Mouse (Mus musculus): ENCODE measurements around the gene Csrnp1.

Gene Csrnp1

DNA sequence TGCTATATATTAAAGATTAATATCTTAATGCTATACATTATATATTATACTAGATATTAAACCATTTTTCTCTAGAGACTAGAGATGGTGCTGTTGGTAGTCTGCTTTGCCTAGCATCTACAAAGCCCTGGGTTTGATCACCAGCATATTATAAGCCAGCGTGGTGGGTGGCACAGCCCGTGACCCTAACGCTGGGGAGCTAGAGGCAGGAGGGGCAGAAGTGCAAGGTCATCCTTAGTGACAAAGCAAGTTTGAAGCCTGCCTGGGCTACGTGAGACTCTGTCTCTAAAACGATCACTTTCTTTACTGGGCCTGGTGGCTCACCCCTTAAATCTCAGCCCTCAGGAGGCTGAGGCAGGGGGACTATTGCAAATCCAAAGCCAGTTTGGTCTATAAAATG lies 18.4 kb upstream of the Csrnp1 start:
- no peak for DNase-seq (ENCODE audit: low spot score)

DNA sequence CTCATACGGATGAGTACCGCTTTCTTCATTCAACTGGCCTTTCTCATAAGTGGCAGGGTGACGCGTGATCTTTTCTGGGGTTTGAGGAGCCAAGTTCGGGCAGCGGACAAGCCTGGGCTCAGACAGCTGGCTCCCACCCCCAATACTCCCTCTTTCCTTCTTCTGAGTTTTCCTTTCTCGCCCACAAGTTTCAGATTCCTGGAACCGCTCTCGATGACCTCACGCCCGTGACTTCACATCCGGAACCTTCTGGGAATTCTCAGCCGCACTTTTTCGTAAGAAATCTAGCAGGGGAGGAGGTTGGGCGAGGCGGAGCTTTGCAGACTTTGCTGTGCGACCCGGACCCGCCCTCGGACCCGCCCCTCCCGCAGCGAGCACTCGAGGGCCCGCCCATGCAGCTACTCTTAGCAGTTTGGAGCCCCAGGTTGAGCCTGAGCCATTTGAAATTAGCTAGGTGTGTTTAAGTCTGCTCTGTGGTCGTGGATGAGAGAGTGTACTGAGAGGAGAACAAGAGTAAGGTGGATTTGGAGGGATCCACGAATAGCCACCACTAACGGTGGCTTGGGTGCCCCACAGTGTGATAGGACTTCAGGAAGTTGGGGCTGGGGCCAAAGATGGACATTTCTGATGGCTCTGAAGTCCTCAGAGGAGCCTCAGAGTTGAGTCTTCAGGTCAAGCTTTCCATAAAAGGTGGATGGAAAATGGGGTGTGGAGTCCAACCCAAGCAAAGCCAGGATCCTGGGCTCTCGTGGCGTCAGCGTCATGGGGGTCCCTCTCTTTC lies 17.7 kb upstream of the Csrnp1 start:
- peak; percentile 95 for DNase-seq (ENCODE audit: low spot score)

DNA sequence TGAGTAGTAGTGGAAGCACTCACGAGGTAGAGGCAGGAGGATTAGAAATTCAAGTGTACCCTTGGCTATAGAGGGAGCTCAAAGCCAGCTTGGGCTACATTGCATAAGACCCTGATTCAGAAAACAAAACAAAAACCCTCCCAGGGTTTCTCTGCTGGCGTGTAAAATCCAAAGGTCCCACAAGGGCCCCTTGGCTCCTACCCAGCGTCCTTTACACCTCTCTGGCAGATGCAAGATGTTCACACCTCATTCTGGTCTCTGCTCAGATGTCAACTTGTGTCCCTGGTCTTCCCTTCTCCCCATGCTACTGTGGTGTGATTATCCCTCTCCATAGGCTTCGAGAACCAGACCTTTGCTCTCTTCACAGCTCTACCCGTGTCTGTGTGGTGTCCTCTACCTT lies 16.3 kb upstream of the Csrnp1 start:
- no peak for DNase-seq (ENCODE audit: low spot score)

- no peak for DNase-seq (ENCODE audit: low spot score)
Measured at GRCm38 (mm10) chr9:119999636-120000035, 15.2 kb upstream of the Csrnp1 start.

DNA sequence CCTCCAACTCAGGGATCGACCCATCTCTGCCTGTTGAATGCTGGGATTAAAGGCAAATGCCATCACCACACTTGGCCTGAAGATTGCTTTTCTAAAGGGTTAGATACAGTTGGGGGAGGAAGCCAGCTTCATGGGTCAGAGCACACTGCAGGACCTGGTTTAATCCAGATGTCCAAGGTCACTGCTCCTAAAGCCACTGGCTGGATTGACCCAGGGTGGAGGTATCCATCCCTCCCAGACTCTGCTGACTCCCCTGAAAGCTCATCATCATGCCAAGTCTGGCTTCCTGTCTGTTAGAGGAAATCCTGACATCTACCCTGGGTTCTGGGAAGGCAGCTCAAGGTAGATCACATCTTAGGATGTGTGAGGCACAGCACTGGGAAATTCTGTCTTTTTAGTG lies 14.3 kb upstream of the Csrnp1 start:
- DNase-seq (ENCODE audit: low spot score), result no peak

GRCm38 (mm10) chr9:119996080-119996479 lies 11.6 kb upstream of the Csrnp1 start:
- no peak for DNase-seq (ENCODE audit: low spot score)

DNA sequence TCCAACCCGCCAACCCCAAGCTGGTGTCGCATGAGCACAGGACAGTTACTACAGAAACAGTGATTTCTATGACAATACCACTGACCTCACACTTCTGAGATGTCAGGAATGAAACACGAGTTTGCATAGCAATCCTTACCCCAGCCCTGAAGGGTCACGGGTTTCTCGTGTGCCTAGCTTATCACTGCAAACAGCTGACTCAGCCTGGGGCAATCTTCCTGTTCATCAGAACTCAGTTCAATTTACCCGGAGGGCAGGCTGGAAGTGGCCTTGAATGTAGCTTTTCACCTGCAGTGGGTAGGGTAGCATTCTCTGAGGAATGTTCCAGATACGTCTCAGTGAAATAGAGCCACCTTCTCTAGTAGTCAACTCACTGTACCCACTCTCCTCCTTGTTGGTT lies 9.7 kb upstream of the Csrnp1 start:
- DNase-seq (ENCODE audit: low spot score), result no peak

DNA sequence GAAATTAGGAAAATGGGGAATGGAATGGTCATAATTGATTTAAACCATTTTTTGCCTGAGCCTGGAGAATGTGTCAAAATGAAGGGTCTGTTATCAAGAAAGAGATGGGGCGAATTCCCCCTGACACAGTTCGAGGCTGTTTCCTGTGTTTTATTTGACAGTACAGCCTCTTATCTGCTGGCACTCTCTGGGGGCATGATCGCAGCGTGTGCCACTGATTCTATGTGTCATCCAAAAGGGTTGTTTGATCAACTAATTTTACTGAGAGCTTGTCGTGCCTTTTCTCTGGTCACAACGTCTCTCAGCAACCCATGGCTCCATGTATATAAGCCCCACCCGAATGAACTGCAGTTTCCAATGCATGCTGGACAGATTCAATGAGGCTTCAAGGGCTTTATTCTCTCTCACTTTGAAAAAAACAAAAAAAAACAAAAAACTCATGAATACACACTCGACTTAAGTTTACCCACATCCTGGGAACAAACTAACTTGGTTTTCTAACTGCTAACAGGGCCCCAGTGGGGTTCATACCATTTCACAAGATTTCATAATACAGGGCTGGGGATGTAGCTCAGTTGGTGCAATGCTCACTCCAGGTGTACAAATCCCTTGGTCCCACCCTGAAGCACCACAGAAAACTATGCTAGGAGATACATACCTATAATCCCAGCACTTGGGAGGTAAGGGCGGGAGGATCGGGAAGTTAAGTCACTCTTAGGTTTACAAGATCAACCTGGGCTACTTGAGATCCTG lies 8.8 kb upstream of the Csrnp1 start:
- no peak for DNase-seq (ENCODE audit: low spot score)

DNA sequence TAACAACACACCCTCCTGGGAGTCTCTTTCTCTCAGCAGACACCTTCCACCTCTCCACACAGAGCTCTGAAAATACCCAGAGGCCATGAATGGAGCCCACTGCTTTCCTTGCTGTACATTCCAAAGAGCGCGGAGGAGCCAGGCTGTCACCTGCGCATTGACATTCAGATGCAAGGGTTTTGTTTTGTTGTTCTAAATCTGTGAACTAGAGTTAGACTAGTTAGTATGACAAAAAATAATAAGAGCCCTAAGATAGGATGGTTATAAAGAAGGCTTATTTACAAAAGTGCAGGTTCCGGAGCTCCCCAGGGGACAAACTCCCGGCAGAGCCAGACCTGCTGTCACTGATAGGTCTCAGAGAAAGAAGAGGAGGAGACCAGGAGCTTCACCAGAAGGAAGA lies 6.9 kb upstream of the Csrnp1 start:
- no peak for DNase-seq (ENCODE audit: low spot score)

GRCm38 (mm10) chr9:119988304-119988703 lies 3.8 kb upstream of the Csrnp1 start:
- DNase-seq (ENCODE audit: low spot score), result no peak

DNA sequence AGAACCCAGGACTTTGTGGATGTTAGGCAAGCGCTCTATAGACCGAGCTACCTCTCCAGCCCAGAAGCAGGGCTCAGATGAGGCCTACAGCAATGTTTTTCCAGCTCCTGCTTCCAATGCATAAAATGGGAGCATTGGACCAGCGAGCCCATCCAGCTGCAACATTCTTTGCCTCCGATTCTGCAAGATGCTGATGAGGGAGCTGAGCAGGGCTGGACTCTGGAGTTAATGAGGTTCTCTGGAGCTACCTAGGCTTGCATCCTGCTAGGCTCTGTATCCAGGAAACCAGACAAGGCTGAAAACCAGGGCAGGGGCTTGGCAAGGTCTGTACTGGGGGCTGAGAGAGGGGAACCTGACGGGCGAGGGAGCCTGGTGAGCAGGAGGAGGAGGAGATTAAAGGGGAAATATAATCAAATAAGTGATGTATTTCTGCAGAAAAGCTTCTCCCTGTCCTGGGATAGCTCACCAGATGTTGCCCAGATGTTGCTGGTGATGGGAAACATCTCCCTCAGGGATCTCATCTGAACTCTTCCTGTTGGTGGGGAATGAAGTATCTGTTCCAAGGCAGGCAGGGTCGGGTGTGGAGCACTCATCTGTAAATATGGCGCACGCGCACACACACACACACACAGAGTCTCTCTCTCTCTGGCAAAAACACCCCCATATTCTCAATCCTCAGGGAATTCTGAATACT lies 1.6 kb upstream of the Csrnp1 start:
- DNase-seq (ENCODE audit: low spot score), result no peak

DNA sequence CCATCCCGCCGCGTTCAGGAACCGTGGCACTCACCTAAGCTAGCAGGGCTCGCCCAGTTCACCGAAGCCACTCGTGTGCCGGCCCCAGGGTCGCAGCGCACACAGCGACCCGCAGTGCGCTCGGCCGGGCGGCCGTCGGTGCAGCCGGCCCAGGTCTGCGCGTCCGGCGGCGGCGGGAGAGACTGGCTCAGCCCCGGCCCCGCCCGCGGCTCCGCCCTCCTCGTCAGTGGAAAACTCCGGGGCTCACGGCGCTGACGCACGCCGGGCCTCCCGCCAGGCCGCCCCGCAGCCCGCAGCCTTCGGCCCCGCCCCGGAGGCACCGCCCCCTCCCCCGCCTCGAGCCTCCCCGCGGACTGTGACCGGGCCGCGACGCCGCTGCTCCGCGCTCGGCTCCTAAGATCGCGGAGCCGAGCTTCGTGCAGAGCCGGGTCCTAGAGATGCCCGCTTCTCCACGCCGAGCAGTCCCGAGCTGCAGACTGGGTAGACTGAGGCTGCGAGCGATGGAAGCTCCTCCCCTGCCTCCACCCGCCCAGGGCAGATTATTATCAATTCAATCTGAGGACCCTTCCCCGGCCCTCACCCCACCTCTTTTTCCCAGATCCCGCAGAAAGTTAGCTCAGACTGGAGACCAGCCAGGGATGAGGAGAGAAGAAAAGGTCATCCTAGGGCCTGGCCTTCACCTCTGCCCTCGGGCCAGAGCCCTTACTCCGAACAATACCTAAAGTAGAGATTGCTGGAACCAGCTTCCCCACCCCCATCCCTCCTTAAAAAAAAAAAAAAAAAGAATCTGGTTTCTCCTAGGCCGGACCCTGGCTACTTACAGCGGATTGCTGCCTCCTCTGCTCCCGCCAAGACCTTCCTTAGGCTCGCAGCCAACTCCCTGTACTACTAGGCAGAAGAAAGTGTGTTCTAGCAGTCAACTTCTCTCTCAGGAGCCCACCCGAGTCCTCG lies 598 bp downstream of the Csrnp1 start:
- DNase-seq (ENCODE audit: low spot score), result peak; percentile 83

DNA sequence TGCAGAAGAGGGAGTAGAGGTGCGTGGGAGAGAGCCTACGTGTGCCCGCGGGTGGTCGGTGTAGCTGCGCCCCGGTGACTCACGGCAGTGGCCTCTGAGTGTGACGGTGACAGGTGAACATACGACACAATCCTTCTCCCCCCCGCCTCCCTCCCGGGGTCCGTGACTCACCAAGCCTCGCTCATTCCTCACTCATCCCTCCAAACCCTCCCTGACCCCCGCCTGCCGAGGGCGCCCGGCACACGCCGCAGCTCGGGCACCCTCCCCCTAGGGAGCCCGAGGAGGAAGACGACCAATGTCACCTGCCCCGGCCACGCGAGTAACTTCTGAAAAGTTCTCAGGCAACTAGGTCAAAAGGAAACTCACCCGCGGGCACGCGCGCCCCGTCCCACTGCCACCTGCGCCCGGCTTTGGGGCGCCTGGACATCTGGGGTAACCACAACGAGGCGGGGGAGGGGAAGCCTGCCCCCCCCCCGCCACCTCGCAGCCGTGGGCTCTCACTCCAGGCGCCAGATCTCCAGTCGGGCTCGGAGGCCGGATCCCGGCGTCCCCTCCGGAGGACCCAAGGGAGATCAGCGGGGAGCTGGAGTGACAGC lies 1.4 kb downstream of the Csrnp1 start:
- DNase-seq (ENCODE audit: low spot score), result no peak

DNA sequence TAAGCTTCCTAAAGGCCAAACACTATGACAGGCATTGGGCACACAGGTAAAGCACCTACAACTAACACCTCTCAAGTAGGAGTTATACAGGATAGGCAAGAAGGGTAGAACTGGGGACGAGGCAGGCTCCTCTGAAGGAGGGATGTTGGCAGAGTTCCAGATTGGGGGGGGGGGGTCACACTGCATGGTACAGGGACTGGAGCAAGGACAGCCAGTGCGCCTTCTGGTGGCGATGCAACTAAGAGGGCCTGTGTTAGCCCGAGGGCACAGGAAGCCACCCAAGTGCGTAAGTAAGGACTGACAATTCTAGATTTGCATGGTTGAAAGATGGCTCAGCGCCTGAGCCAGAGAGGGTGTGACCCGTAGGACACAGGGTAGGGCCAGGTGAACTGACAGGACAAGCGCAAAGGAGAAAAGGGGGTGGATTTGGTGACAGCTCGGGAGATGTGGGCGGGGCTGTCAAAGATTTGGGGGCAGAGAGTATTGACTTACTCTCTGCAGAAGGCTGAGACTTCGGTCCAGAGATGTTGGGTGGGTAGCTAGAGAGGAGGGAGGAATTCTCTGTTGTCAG lies 2.1 kb downstream of the Csrnp1 start:
- peak; percentile 63 for DNase-seq (ENCODE audit: low spot score)

- DNase-seq (ENCODE audit: low spot score), result peak; percentile 92
Measured at GRCm38 (mm10) chr9:119981183-119982179, 3.0 kb downstream of the Csrnp1 start.

- peak; percentile 59 for DNase-seq (ENCODE audit: low spot score)
Measured at GRCm38 (mm10) chr9:119980770-119981182, 3.7 kb downstream of the Csrnp1 start.

- DNase-seq (ENCODE audit: low spot score), result no peak
Measured at GRCm38 (mm10) chr9:119979749-119980148, 4.7 kb downstream of the Csrnp1 start.

DNA sequence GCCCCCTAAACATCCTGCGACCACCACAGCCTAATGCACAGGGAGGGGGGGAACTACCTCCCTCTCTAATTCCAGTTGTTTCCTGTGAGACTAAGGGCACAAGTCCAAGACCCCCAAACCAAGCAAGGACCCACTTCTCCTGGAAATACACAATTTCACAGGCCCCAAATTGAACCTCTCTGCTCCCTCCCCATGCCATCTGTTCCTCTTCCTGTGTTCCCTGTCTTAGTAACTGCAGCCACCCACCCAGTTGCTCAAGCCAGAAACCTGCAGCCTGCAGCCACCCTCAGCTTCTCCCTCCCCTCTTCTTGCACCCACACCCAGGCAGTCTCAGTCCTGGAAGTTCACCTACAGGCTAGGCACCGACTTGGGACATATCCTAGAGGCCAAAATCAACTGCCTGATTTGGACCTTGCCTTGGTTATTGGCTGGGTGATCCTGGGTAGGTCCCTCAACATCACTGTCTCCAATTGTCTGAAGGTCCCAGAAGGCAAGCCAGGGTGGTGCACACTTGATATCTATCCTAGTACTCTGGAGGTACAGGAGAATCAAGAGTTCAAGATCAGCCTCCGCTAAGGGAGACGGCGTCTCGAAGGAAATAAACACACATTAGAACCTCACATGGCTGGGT lies 5.5 kb downstream of the Csrnp1 start:
- DNase-seq (ENCODE audit: low spot score), result no peak

- DNase-seq (ENCODE audit: low spot score), result no peak
Measured at GRCm38 (mm10) chr9:119978151-119978810, 6.2 kb downstream of the Csrnp1 start.
